Mouse (Mus musculus): ENCODE results near the gene Sorcs1.

Sorcs1 gene

GRCm38 (mm10) chr19:50410561-50410960 is 267.9 kb downstream of the Sorcs1 start:
- DNase-seq: no peak

- no peak for DNase-seq
These were observed 280.1 kb downstream of the Sorcs1 start for GRCm38 (mm10) chr19:50398341-50398740.

- no peak for DNase-seq
These were observed 282.7 kb downstream of the Sorcs1 start for GRCm38 (mm10) chr19:50395731-50396130.

- no peak for DNase-seq
These were observed 284.3 kb downstream of the Sorcs1 start for GRCm38 (mm10) chr19:50394101-50394500.

GRCm38 (mm10) chr19:50389925-50390552 is 288.4 kb downstream of the Sorcs1 start:
- DNase-seq: no peak

GRCm38 (mm10) chr19:50378901-50379300 is 299.5 kb downstream of the Sorcs1 start:
- no peak for DNase-seq

GRCm38 (mm10) chr19:50374751-50375150 is 303.7 kb downstream of the Sorcs1 start:
- DNase-seq: no peak

GRCm38 (mm10) chr19:50366446-50366845 is 312.0 kb downstream of the Sorcs1 start:
- DNase-seq: no peak

GRCm38 (mm10) chr19:50362655-50363500 is 315.6 kb downstream of the Sorcs1 start:
- DNase-seq: no peak

- DNase-seq: no peak
These were observed 319.9 kb downstream of the Sorcs1 start for GRCm38 (mm10) chr19:50358561-50358960.

GRCm38 (mm10) chr19:50339211-50339610 is 339.2 kb downstream of the Sorcs1 start:
- no peak for DNase-seq

GRCm38 (mm10) chr19:50336751-50337150 is 341.7 kb downstream of the Sorcs1 start:
- DNase-seq: no peak

GRCm38 (mm10) chr19:50331136-50331535 is 347.3 kb downstream of the Sorcs1 start:
- no peak for DNase-seq

- DNase-seq: no peak
These were observed 350.6 kb downstream of the Sorcs1 start for GRCm38 (mm10) chr19:50327804-50328203.

GRCm38 (mm10) chr19:50326151-50326550 is 352.3 kb downstream of the Sorcs1 start:
- DNase-seq: no peak

- no peak for DNase-seq
These were observed 352.8 kb downstream of the Sorcs1 start for GRCm38 (mm10) chr19:50325686-50326085.

- no peak for DNase-seq
These were observed 371.4 kb downstream of the Sorcs1 start for GRCm38 (mm10) chr19:50307046-50307445.

- DNase-seq: no peak
These were observed 384.2 kb downstream of the Sorcs1 start for GRCm38 (mm10) chr19:50294205-50294604.

GRCm38 (mm10) chr19:50264450-50264849 is 414.0 kb downstream of the Sorcs1 start:
- peak; percentile 3 for DNase-seq

- peak; percentile 13 for DNase-seq
These were observed 419.6 kb downstream of the Sorcs1 start for GRCm38 (mm10) chr19:50258718-50259413.

- no peak for DNase-seq
These were observed 458.0 kb downstream of the Sorcs1 start for GRCm38 (mm10) chr19:50220476-50220875.

- no peak for DNase-seq
These were observed 463.8 kb downstream of the Sorcs1 start for GRCm38 (mm10) chr19:50214466-50215228.

GRCm38 (mm10) chr19:50210456-50210855 is 468.0 kb downstream of the Sorcs1 start:
- DNase-seq: no peak

All from thymus, postnatal 14 days (tissue).